Mouse (Mus musculus): Measurements from ENCODE around the gene Pole. TPM values are rescaled to one million over a fixed set of nuclear protein-coding genes. Genes with fewer than 3 reads are reported as not detected.

The Pole gene
- polyA plus RNA-seq (2016; fragmentation: Nextera tagmentation; extraction: Ambion mirVana) = 56.1 and 56.5 TPM in 2 replicates

DNA sequence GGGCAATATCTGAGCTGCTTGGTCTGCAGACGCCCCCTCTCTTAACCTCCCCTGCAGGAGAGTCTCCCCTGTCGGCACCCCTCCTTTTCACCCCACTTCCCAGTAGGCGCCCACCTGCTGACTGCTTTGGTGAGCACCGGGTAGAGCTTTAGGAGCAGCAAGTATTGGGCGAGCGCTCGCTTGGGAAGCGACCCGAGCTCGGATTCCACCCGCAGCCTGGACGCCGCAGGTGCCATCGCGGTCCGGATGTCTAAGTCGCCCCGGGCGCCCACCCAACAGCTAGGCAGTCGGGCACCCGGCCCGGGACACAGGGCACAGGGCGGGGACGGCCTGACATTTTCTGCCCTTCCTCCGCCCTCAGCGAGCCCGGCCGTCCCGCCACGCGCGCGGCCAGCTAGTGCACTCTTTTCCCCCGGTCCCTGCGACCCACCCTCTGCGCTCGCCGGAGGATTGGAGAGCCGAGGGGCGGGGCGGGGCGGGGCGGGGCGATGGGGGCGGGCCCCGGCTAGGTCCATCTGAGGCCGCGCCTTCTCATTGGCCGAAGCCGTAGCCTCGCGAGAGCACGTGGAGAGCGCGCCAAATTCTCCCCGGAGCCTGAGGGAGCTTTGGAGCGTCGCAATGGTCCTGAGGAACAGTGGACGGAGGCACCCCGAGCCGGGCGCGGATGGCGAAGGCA lies at the start of gene Pole, which contains the start of gene Pxmp2:
Pole (plus strand) TSS at position 537 of the 676 bp plus-strand sequence.
Pxmp2 (minus strand) TSS at position 417 of the 676 bp plus-strand sequence.
- Histone ChIP-seq H3K4me3 (peak within 1 kb of the TSS; percentile 84), H3K27me3 (ENCODE audit: low read depth, poor library complexity, severe bottlenecking) (peaks cover 23% of the 10 kb centered on the region), H3K27ac (peak within 1 kb of the TSS; percentile 95), H3K9me3 (replicated peaks) (no peaks in the 10 kb centered on the region), H3K4me1 (peaks cover 19% of the 10 kb centered on the region), H3K36me3 (peaks cover 21% of the 10 kb centered on the region)
- DNase-seq (ENCODE audit: low spot score) = peak; percentile 97
- WGBS = 1% methylated on average over 64 of the region's 64 CpGs

DNA sequence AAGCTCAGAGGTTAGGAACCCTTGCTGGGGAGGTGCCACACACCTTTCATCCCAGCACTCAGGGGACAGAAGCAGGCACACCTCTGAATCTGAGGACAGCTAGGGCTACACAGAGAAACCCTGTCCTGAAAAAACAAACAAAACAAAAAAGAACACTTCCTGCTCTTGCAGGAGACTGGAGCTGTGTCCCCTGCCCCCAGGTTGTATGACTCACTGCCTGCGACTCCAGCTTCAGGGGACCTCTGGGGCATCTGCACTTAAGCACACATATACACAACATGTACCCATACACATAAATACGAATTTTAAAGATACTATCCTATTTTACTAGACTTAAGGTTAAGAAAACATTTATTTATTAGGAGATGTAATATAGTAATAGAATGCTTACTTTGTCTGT lies 42.0 kb upstream of the Pole start:
- no peaks in the 10 kb centered on the region for H3K27me3 ChIP-seq (ENCODE audit: low read depth, poor library complexity, severe bottlenecking)
- DNase-seq (ENCODE audit: low spot score) = no peak
- 84% methylated on average over 2 of the region's 2 CpGs for WGBS
- H3K9me3 ChIP-seq (replicated peaks) = no peaks in the 10 kb centered on the region
- H3K4me1 ChIP-seq = no peaks in the 10 kb centered on the region
- H3K27ac ChIP-seq = no peak overlapping the region
- peaks cover 98% of the 10 kb centered on the region for H3K36me3 ChIP-seq
- H3K4me3 ChIP-seq = no peak overlapping the region

DNA sequence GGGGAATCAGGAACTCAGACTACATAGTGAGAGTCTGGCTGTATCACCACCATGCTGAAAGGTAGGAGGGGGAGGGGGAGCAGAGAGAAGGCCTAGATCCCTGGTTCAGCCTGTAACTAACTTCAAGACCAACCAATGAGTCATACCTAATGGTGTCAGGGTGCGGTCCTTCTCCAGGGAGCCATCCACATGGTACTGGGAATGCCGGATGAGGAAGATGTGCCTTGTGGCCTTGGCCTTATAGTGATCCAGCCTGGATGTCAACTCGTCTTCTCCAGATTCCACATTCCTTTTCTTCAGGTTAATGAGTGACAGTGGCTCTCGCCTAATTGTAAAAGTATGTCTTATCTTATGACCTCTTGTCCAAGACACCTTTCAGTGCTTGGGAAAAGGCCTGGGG lies 19.2 kb upstream of the Pole start:
- Histone ChIP-seq H3K9me3 (replicated peaks) (no peaks in the 10 kb centered on the region), H3K36me3 (peaks cover 53% of the 10 kb centered on the region), H3K4me3 (no peak overlapping the region), H3K4me1 (peaks cover 10% of the 10 kb centered on the region), H3K27me3 (ENCODE audit: low read depth, poor library complexity, severe bottlenecking) (no peaks in the 10 kb centered on the region), H3K27ac (no peak overlapping the region)
- 93% methylated on average over 4 of the region's 4 CpGs for WGBS
- no peak for DNase-seq (ENCODE audit: low spot score)

DNA sequence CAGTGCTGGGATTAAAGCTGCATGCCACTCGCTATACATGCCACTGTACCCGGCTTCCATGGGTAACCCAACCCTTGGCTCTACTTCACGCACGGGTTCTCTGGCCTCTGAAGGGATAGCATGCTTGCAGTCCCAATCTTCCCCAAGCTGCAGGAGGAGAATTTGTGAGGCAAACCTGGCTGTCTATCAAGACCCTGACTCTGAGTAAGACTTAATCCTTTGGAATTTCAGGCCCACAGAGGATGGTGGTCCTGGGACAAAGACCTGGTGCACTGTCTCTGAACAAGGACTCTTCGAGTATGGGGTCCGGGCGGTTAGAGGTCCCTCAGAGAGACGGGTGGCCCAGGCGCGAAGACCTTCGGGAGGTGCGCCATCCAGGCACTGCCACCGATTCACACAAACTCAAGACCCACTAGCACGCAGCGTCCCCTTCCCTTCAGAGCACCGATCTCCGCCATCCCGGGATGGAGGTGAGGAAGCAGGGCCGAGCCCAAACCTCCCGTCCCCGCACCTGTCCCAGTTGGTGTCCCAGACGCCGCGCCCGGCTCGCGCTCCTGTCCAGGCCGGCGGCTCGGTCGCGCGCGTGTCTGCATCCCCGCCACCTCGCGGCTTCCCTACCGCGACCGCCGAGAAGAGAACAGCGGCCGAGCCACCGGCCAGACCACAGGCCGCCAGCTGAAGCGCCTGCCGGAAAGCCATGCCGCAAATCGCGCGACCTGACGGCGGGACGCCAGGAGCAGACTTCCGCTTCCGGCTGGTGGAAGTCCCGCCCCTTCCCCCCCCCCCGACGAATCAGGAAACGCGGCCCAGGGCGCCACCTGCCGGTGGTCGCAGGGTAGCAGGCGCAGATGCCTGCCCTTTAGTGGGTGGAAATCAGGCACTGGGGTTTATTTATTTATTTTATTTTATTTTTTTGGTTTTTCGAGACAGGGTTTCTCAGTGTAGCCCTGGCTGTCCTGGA lies 16.7 kb upstream of the Pole start, which contains the start of gene Pgam5:
Pgam5 (minus strand) TSS at position 773 of the 961 bp plus-strand sequence.
- H3K4me1 ChIP-seq = peaks cover 10% of the 10 kb centered on the region
- H3K4me3 ChIP-seq = peak within 1 kb of the TSS; percentile 99
- DNase-seq (ENCODE audit: low spot score) = peak; percentile 99
- H3K9me3 ChIP-seq (replicated peaks) = no peaks in the 10 kb centered on the region
- peaks cover 36% of the 10 kb centered on the region for H3K36me3 ChIP-seq
- under 1% methylated on average over 66 of the region's 66 CpGs for WGBS
- H3K27ac ChIP-seq = peak within 1 kb of the TSS; percentile 92
- no peaks in the 10 kb centered on the region for H3K27me3 ChIP-seq (ENCODE audit: low read depth, poor library complexity, severe bottlenecking)

DNA sequence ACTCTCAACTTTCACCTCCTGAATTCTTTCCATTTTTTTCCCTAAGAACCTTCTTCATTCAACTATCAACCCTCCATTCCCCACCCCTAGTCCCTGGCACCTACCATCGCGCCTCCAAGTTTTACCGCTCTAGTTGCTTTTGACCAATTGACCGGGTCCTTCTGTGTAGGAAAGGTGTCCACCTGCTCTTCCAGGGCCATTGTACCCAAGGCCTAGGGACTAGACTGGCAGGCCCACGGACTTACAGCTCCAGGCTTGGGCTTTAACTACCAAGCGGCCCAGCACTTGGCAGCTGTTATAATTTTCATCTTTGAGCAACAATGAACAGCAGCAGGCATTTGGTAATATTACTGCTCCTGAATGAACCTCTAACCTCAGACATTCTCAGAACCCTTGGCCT lies 15.9 kb upstream of the Pole start:
- Histone ChIP-seq H3K27me3 (ENCODE audit: low read depth, poor library complexity, severe bottlenecking) (no peaks in the 10 kb centered on the region), H3K9me3 (replicated peaks) (no peaks in the 10 kb centered on the region), H3K27ac (no peak overlapping the region), H3K36me3 (peaks cover 27% of the 10 kb centered on the region), H3K4me3 (no peak overlapping the region), H3K4me1 (peaks cover 10% of the 10 kb centered on the region)
- 91% methylated on average over 6 of the region's 6 CpGs for WGBS
- no peak for DNase-seq (ENCODE audit: low spot score)

DNA sequence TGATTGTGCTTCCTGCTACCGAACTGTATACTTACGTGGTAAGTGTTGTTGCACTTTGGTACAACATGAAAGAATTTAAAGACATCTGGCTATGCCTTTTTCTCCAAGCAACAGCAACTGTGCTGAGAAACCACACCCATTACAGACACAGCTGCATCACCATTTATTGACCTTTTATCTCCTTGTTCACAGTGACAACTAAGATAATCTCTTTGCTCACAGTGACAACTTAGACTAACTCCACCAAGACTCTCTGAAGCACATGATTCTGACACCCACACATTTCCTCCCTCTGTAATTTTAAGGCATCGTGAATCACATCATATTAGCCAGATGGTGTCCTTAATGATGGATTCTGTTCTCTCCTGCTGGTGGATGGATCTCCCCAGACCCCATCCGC lies 12.0 kb upstream of the Pole start:
- no peak for DNase-seq (ENCODE audit: low spot score)
- Histone ChIP-seq H3K4me1 (peaks cover under 1% of the 10 kb centered on the region; the same call in 1 of the 2 replicates), H3K4me3 (no peak overlapping the region), H3K9me3 (replicated peaks) (no peaks in the 10 kb centered on the region), H3K36me3 (no peaks in the 10 kb centered on the region), H3K27ac (no peak overlapping the region), H3K27me3 (ENCODE audit: low read depth, poor library complexity, severe bottlenecking) (no peaks in the 10 kb centered on the region)
- 87% methylated on average over 4 of the region's 4 CpGs for WGBS

DNA sequence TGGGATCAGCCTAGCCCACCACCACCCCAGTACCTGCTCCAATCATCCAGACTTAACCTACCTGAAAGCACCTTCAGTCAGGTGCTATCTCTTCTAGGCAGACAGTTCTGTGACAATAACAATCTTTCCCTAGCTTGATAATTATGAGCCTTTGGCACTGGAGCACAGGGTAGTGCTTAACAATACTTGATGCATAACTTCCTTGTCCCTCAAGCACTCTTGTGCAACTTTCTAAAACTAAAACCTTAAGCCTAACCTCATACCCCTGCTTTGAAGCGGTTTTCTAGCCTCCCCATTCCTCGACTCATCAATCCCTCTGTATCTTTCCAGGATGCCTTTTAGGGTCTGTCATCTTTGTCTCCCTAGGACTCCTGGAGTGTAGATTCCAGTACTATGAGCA lies 11.3 kb upstream of the Pole start:
- Histone ChIP-seq H3K36me3 (no peaks in the 10 kb centered on the region), H3K4me1 (no peaks in the 10 kb centered on the region), H3K9me3 (replicated peaks) (no peaks in the 10 kb centered on the region), H3K27ac (no peak overlapping the region), H3K4me3 (no peak overlapping the region), H3K27me3 (ENCODE audit: low read depth, poor library complexity, severe bottlenecking) (no peaks in the 10 kb centered on the region)
- DNase-seq (ENCODE audit: low spot score) = no peak
- WGBS = 78% methylated on average over 2 of the region's 2 CpGs

DNA sequence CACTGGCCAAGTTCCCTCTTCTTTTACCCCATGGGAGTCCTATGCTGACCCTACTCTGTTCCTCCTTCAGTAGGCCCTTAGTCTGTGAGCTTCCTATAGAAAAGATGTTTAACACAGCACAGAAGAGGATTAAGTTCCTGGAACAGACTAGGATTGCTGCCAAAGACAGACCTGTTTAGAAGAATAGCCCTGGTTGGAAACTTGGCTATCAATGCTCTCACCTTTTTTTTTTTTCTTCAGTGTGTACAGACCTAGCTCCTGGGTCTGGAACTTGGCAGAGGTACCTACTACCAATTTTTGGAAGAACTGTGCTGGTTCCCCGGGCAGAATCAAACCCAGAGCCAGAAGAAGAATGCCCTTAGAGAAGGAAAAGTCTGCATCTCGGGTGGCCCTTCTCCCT lies 9.7 kb upstream of the Pole start:
- WGBS = 87% methylated on average over 2 of the region's 2 CpGs
- Histone ChIP-seq H3K4me3 (no peak overlapping the region), H3K27me3 (ENCODE audit: low read depth, poor library complexity, severe bottlenecking) (no peaks in the 10 kb centered on the region), H3K27ac (no peak overlapping the region), H3K4me1 (no peaks in the 10 kb centered on the region), H3K36me3 (no peaks in the 10 kb centered on the region), H3K9me3 (replicated peaks) (no peaks in the 10 kb centered on the region)
- no peak for DNase-seq (ENCODE audit: low spot score)

DNA sequence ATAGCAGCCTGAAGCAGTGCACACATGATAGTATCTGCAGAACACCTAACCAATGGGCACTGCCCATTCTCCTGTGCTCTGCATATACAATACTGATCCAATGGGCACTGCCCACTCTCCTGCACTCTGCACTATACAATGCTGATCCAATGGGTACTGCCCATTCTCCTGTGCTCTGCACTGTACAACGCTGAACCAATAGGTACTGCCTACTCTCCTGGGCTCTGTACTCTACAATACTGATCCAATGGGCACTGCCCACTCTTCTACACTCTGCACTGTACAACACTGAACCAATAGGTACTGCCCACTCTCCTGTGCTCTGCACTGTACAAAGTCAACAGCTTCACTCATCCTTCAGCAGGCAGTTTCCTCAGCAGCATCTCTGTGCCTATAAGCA lies 9.2 kb upstream of the Pole start:
- no peaks in the 10 kb centered on the region for H3K36me3 ChIP-seq
- H3K27ac ChIP-seq = no peak overlapping the region
- WGBS = 91% methylated on average over 1 of the region's 1 CpGs
- DNase-seq (ENCODE audit: low spot score) = no peak
- no peaks in the 10 kb centered on the region for H3K4me1 ChIP-seq
- no peaks in the 10 kb centered on the region for H3K9me3 ChIP-seq (replicated peaks)
- H3K27me3 ChIP-seq (ENCODE audit: low read depth, poor library complexity, severe bottlenecking) = no peaks in the 10 kb centered on the region
- no peak overlapping the region for H3K4me3 ChIP-seq

DNA sequence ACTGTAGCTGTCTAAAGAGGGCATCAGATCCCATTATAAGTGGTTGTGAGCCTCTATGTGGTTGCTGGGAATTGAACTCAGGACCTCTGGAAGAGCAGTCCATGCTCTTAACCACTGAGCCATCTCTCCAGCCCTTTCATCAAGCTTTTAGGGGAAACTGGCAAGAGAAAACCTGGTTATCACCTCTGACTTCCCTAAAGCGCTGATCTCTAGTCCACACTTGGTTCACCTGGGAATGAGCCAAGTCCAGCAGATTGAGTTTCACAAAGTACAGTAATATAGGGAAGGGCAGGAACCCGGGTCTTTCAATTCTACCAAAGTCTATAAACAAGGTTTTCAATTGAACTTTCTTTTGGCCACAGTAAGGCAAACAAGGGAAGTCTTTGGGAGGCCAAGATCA lies 4.1 kb upstream of the Pole start:
- H3K4me1 ChIP-seq = peaks cover 12% of the 10 kb centered on the region
- H3K27ac ChIP-seq = no peak overlapping the region
- no peak overlapping the region for H3K4me3 ChIP-seq
- H3K27me3 ChIP-seq (ENCODE audit: low read depth, poor library complexity, severe bottlenecking) = peaks cover 23% of the 10 kb centered on the region
- 86% methylated on average over 2 of the region's 2 CpGs for WGBS
- H3K9me3 ChIP-seq (replicated peaks) = no peaks in the 10 kb centered on the region
- no peaks in the 10 kb centered on the region for H3K36me3 ChIP-seq
- DNase-seq (ENCODE audit: low spot score) = no peak

DNA sequence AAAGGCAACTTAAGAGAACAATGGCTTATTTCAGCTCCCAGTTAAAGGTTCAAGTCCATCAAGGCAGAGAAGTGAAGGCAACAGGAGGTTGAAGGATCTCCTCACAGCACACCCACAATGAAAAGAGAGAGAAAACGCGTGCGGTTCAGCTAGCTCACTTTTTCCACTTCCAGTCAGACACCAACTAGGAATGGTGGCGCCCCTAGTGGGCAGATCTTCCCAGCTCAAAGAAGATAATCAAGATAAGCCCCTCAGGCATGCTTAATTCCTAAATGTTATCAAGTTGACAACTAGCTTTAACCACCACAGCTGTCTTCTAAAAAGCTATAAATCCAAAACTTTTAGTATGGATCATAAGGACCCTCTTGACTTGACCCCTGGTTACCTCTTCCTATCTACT lies 1.6 kb upstream of the Pole start:
- Histone ChIP-seq H3K27ac (no peak overlapping the region), H3K36me3 (peaks cover 7% of the 10 kb centered on the region), H3K4me1 (peaks cover 19% of the 10 kb centered on the region), H3K9me3 (replicated peaks) (no peaks in the 10 kb centered on the region), H3K27me3 (ENCODE audit: low read depth, poor library complexity, severe bottlenecking) (peaks cover 23% of the 10 kb centered on the region), H3K4me3 (no peak overlapping the region)
- peak; percentile 56 for DNase-seq (ENCODE audit: low spot score)
- WGBS = 16% methylated on average over 4 of the region's 4 CpGs

DNA sequence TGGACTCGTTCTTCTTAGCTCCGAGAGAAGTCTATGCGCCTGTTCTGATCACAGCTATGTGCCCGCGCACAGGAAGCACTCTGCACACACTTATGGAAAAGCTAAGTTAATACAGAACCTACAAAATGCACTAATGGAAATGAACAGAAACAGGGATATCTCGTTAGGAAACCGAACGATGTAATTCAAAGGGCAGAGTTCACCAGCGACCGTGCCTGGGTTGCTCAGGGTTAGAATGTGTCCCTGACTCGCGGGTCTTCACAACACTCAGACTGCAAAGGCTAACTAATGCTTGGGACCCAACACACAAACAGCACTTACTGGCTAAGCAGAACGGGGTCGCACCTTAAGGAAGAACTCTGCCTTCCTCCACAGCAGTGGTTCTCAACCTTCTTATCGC lies 950 bp upstream of the Pole start:
- H3K27ac ChIP-seq = no peak overlapping the region
- peak; percentile 31 for DNase-seq (ENCODE audit: low spot score)
- peak overlapping the region; percentile 84 for H3K4me3 ChIP-seq
- peaks cover 23% of the 10 kb centered on the region for H3K27me3 ChIP-seq (ENCODE audit: low read depth, poor library complexity, severe bottlenecking)
- H3K4me1 ChIP-seq = peaks cover 19% of the 10 kb centered on the region
- WGBS = 10% methylated on average over 15 of the region's 15 CpGs
- peaks cover 13% of the 10 kb centered on the region for H3K36me3 ChIP-seq
- H3K9me3 ChIP-seq (replicated peaks) = no peaks in the 10 kb centered on the region
